Mouse (Mus musculus) c-Kit-positive CD71-positive TER-119-negative erythroid progenitor cells, embryonic 14.5 days (primary cell): ENCODE results near the gene Prr12.

ENCODE experiments used
- DNase-seq: peaks from one replicate; pipeline ENCODE4 v3.0.0-alpha.2; 2013; ENCODE audit warnings: low read depth

Prr12 gene

DNA sequence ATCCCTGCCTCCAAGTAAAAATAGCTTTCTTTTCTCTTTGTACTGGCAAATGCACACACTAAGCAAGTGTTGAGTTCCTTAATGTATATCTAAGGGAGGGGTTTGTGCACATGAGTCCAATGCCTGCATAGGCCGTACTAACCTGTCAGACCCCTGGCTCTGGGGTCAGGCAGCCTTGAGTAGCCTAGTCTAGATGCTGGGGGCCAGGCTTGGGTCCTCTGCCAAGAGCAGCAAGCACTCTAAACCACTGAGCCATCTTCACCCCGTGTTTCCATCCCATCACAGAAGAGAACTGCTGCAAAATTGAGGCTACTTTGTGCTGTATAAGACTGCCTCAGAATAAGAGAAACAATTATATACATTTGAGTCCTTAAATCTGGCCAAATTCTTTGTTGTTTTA is 25.1 kb upstream of the Prr12 start:
- no peak for DNase-seq

DNA sequence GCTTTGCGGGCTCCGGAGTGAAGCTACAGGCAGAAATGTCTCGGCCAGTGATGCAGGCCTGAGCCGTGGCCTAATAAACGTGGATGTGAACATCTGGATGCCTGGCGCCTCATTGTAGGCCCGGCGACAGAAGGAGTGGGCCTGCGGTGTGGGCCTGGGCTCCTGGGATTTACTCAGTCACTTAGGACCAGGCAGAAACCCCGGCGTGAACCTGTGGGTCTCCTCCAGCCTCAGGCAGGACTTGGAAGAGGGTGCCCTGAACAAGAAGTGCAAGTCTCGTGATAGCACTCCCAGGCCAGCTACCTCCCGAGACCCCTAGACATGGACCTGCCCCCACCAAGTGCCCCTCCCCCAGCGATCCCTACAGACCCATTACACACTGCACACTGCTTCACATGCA is 24.6 kb upstream of the Prr12 start:
- DNase-seq: no peak

DNA sequence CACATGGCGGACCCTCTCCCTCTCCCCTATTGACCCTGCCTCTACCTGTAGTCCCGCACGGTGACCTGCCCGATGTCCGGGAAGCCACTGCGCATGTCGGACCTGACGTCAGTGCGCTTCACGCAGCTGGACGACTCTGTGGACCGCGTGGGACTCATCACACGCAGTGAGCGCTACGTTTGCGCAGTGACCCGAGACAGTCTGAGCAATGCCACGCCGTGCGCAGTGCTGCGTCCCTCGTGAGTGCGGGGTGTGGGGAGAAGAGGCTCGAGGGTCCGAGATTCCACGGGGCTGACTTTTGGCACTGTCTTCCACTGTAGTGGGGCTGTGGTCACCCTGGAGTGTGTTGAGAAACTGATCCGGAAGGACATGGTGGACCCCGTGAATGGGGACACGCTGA is 23.8 kb upstream of the Prr12 start:
- no peak for DNase-seq

DNA sequence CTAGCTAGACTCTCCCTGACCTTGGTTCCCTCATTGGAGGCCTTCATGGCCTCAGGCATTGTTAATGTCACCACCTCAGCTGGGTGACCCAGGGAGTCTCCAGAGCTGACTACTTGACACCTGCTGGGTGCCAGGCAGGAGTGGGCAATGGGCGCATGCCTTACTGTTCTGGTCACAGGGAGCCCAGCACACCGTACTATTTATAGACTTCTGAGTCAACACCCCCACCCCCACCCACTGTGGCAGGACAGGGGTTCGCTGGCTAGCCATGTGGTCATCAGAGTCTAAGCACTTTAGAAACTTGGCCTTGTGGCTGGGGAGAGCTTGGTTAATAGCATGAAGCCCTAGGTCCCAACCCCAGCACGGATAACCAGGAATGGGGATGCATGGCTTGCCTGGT is 22.7 kb upstream of the Prr12 start:
- DNase-seq: no peak

DNA sequence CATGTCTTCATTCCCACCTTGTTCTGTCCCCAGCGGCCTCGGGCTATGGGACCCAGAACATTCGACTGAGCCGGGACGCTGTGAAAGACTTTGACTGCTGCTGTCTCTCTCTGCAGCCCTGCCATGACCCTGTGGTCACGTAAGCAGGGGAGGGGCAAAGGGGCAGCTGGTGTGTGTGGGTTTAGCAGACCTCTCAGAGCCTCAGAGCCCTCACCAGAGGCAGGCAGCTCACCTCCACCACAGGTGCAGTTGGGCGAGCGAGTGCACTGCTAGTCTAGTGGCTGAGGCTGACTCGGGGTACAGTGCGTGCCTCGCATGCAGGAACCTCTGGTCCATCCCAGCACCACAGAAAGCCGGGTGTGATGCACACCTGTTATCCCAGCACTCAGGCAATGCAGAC is 21.3 kb upstream of the Prr12 start:
- no peak for DNase-seq

DNA sequence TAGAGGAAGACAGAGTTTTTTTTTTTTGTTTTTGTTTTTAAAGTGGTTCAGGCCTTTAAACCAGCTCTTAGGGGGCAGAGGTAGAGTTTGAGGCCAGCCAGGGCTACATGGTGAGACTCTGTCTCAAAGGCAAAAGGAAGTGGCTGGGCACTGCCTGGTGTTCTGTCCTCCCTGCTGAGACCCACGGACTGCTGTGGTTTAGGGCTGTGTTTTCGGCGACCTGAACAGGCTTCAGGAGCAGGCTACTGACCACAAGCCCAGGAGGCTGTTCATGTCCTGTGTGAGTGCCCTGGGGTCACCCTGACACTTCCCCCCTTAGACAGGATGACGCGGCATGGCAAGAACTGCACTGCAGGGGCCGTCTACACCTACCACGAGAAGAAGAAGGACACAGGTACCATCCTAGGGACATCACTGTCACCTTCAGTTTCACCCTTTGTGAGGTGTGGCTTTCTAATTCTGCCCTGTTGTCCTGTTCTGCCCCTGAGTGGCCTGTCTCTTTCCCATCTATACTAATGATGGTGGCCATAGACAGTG is 20.6 kb upstream of the Prr12 start:
- DNase-seq: no peak

DNA sequence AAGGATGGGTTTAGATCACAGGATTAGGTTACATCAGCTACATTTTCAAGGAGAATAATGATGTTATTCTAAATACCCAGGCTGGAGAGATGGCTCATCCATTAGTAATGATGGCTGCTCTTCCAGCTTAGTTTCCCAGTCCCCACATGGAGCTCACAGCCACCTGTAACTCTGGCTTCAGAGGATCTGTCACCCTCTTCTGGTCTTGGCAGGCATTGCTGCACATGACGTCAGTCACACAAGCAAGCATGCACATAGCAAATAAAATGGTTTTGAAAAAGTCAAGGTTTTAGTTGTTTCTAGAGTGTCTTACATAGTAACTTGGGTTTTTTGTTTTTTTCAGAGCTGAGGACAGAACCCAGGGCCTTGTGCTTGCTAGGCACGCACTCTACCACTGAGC is 19.5 kb upstream of the Prr12 start:
- DNase-seq: no peak

DNA sequence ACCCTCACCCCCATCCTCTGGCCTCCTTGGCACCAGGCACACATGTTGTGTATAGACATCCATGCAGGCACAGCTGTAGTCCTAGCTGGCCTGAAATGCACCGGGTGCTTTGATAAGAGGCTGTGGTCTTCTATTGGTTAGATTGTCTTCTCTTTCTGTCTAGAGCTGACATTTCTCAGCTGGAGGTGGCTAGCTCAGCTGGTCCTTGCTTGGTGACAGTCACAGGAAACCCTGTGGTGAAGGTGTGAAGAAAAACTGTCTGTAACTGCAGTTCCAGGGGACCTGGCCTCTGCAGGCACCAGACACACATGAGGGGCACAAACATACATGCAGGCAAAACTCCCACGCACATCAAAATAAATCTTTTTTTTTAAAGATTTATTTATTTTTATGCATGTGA is 17.0 kb upstream of the Prr12 start:
- DNase-seq: no peak

DNA sequence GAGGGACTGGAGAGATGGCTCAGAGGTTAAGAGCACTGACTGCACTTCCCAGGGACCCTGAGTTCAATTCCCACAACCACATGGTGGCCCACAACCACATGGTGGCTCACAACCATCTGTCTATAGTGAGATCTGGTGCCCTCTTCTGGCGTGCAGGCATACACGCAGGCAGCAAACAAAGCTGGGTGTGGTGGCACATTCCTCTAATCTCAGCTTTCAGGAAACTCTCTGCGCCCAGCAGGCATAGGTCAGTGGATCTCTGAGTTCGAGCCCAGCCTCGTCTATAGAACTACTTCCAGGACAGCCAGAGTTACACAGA is 15.3 kb upstream of the Prr12 start:
- no peak for DNase-seq

DNA sequence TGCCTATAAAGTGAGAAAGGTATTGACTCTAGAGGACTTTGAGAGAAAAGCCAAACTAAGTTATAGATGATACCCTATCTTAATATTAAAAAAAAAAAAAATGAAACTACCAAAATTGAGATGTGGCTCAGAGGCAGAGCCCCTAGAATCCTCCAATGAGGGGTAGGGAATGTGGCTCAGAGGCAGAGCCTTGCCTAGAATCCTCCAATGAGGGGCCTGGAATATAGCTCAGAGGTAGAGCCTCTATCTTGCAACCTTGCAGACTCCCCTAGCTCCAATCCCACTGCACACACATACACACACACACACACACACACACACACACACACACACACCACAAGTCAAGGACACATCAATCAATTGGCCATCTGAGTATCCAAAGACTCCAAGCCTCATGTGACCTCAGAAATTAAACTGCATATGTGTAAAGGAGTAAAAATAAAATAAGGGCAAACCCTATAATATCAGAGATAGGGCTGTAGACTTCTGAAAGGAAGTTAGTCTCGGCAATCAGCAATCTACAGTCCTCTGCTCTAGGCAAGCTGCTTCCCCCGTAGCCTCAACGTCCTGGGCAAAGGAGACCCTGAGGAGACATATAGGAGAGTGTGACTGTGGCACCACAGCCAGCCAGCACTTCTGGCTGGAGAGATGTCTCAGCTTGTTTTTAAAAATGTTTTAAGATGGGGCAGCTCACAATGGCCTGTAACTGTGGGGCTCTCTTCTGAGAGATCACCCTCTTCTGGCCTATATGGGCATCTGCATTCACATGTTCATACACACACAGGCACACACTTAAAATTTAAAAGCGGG is 14.7 kb upstream of the Prr12 start:
- DNase-seq: no peak

DNA sequence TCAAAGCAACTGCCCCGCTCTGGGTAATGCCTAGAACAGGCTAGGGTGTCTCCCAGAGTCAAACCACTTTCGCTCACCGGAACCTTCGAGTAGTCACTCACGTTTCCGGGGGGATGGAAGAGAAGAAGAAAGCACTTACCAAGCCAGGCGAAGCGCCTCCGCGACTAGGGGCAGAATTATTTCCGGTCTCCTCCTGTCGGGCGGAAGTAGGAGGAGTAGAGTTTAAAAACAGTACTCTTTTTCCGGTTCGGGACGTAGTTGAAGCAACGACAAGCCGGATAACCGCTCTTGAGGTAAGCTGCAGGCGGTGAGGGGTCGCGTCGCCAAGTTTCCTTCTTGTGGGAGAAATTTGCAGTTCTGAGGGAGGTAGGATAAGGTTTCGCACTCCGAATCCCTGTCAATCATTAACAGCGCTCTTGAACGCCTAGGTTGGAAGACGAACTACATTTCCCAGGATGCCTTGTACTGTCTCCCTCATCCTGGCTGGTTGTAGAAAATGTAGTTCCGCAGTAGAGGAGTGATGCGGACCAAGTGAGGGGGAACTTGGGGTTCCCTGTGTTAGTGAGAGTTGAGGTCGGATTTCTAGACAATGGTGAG is 9.7 kb upstream of the Prr12 start, which contains the start of the genes Nosip and Prrg2:
Nosip (plus strand) TSS at position 191 of the 597 bp plus-strand sequence.
Prrg2 (minus strand) TSS at position 439 of the 597 bp plus-strand sequence.
- peak; percentile 100 for DNase-seq

DNA sequence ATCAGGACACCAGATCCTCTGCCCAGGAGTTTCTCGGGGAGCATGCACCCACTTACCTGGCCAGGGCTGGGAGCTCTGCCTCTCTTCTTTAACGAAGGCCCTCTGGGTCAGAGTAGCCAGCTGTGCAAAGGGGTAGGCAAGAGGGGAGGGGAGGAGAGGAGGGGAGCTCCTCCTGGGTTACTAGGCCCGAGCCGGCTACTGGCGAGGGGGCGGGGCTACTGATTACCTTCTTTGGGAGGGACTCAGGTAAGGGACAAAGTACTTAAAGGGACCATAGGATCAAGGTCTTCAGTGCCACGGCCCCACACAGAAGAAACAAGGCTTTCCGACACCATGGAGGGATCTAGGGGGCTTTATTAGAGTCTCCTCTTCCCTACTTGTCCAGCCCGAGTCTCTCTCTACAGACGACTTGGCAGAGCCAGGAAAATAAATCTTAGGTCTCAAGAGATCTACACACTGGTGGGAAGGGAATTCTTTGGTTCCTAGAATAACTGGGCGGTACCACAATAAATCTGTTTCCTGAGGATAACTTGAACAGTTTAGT is 8.9 kb upstream of the Prr12 start:
- no peak for DNase-seq

DNA sequence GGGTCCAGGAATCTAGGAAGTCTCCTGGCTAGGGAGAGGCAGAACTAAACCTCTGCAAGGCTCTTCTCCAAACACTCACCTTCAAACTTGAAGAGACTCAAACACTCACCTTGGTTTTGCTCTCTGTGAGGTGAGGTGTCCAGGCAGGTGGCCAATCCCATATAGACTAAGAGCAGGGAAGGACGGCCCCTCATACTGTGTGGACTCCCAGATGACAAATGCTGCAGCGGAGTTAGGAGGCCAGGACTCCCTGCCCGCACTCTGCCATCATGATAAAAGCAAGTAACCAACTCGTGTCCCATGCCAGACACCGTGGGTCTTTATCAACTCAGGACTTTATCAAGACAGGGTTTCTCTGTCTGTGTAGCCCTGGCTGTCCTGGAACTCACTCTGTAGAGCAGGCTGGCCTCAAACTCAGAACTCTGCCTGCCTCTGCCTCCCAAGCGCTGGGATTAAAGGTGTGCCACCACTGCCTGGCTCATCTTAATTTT is 8.0 kb upstream of the Prr12 start:
- no peak for DNase-seq

DNA sequence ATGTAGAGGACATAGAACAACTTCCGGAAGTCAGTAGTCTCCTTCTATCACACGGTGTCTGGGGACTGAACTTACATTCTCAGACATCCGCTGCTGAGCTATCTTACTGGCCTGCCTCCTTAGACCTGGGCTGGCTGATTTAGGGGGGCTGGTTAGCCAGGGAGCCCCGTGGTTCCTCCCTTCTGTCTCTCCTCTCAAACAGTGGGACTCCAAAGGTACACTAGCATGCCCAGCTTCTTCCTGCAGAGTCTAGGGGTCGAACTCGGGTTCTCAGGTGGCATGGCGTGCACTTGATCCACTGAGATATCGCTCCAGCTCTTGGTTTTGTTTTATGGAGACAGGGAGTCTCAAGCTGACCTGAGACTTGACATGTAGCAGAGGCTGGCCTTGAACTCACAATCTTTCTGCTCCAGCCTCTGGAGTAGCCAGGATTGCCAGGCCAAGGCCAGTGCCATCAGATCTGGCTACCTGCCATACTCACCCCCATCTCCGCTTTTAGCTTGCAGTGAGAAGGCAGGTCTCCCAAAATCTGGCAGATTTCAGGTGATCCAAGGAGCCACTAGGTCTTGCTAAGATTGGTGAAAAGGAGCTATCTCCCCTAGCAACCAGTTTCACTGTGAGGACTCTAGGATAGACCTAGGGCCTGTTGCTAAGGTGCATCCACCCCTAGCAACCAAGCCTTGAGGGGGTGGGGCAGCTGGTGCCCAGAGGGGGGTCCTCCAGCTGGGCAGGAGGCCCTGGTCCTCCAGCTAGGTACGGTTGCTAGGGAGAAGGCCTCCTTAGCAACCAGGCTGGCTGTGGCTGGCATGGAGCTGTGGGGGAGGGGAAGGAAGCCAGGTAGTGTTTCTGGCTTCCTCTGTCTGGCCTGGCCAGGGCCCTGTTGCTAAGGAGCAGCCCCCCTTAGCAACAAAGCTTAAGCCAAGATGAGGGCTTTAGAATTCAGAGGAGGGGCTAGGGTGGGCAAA is 6.2 kb upstream of the Prr12 start:
- DNase-seq: no peak

DNA sequence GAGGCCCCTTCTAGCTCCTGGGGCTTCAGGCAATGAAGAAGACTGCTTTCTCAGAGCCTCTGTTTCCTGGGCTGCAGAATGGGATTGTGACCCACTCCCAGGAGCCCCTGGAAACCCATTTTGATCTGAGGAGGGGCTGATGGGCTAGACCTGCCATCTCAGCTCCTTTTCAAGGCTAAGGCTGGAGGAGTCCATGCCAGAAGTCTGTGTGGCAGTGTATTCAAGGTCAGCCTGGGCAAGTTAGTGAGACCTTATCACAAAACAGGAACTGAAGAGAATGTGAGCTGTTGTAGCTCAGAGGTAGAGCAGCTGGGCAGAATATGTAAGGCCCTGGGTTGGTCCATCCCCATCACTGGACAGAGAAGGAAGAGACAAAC is 4.3 kb upstream of the Prr12 start:
- no peak for DNase-seq

DNA sequence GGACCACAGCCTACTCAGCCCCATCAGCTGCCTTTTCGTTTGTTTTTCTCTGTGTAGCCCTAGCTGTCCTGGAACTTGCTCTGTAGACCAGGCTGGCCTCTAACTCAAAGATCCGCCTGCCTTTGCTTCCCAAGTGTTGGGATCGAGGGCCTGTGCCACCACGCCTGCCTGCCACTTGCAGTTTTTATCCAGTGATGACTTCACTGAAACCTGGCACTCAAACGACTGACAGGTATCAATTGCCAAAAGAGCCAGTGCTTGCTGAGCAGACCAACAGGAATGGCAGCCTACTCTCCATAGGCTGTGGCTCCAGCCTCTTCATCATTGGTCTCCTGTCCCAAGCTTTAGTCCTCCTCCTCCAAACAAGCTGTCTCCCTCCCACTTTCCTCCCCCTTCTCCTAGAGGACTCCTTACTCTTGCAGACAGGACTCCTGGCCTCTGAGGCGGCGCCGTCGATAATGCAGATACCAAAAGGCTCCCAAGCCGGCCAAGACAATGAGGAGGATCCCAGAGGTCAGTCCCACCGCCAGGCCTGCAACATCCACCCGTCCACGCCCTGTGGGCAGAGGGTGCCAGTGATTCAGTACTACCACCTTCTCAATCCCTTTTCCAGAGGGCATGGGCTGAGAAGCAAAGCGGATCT is 3.8 kb upstream of the Prr12 start:
- DNase-seq: no peak

DNA sequence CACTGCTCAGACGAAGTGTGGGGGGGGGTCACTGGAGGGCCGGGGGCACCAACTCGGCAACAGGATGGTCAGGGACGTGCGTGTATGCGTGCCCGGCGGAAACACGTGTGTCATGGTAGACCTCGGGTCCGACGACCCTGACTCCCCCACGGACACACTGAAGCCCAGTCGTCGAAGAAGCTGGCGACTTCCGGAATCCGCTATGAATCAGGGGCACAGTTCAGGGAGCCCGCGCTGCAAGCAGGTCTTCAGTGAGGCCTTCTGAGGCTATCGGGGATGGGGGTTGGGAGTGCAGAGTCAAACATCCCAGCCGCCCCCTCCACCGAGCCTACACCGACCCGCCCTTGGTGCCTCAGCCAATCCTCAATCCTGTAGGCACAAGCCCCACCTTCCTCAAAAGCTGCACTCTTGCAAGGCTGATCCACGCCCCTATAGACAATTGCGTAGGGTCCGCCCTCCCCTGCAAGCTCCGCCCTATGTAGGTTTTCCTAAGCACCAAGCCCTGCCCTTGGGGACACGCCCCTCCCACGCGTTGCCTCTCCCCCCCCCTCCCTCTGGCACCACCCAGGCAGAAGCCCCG is 1.3 kb upstream of the Prr12 start:
- peak; percentile 98 for DNase-seq

DNA sequence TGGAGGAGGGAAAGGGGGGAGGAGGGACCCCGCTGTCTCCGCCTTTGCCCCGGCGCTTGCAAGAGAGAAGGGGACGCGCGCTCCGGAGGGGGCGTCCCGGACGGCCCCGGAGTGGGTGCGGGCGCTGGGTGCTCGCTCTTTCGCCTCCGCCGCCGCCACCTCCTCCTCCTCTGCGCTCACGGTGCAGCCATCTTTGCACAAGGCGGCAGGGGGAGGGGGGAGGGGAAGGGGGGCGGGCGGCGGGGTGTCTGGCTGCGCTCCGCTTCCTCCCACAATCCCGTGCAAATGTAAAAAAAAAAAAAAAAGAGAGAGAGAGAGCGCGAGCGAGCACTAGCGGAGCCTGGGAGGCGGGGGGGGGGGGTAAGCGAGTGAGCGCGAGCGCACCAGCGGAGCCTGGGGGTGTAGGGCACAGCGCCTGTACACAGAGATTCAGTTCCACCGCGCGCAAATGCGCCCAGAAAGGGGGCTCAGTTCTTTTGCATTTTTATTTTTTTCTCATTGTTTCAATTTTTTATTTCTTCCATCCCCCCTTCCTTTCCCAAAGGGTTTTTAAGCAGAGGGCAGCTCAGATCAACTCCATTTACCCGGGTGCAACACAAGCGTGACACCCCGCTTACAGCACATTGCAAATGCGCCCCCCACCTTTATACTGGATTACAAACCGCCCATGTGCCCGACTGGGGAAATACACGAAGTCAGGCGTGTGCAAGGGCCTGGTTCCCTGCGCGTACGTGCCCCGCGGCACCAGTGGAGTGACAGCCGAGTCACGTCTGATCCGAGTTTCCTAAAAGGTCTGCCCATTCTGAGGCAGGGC is 643 bp upstream of the Prr12 start:
- peak; percentile 49 for DNase-seq

DNA sequence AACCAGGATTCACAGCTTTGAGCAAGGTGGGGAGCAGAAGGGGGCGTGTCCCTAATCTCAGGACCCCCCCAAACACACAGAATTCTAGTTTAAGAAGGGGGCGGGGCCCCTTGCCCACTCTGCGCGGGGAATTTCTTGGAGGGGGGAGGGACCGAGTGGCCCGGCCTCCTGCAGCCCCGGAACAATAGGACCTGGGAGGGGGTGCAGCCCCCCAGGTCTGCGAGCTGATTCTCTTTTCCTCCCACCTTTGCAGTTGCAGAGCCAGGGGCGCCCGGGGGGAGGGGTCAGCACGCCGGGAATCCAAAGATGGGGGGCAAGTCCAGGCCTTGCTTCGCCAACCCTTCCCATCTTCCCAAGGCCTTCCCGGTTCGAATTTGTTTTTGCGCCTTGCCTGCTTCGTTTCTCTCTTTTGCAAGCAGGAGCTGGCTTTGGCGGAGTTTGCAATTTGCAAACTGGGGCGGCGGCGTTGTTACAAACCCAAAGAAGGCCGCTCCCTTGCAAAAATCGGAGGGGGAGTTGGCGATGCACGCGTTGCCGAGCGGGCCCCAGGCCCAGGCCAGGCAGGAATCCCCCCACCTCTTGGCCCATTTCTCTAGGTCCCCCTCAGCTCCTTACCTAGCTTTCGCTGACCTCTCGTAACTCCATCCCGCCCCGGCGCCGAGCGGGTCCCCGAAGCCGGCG is 360 bp downstream of the Prr12 start:
- peak; percentile 32 for DNase-seq

DNA sequence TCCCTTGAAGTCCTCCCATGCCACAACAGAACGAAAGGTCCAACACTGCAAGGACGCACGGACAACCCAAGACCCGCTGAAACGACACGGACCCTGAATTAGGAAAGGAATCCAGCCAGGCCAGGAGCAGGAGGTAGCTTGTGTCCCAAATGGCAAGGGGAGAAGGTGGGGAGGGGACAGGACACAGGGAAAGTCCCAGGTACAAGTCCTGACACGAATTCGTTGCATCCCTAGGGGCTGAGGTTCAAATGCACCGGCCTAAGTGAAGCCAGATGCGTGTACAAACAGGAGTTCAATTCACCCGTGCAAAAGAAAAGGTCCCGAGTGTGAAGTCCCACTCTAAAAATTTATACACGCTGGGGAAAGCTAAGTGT is 1.1 kb downstream of the Prr12 start:
- DNase-seq: peak; percentile 19
